In genomic region chr11:79099032-79099431, GRCm38 (mm10) we compare ENCODE assay signal across 9 mouse cellular contexts. TPM values are rescaled to one million over a fixed set of nuclear protein-coding genes. Genes with fewer than 3 reads are reported as not detected.
A peak's percentile ranks its signal among the peaks of the same experiment; 100 is the strongest.
DNase-seq lines count a peak whose midpoint lies in the region; ATAC-seq and TF ChIP-seq lines count a peak whose summit lies in the region.
"Had no signal": no experiment of that assay in that cellular context is flagged by ENCODE, and none has a peak within 500 bp of the region (broad histone marks: within the 10 kb centered on the region; RNA-seq: fewer than 3 reads in every experiment).

No protein-coding gene starts in this region.

- 0 out of 2 replicates have a peak overlapping the region, but pooled peaks have one; percentile 28 for H3K27ac ChIP-seq in heart, embryonic 15.5 days
- H3K27ac ChIP-seq in heart, embryonic 11.5 days (ENCODE audit: low read depth, low read length): no peak overlapping the region
- peak overlapping the region; percentile 33; the same call in 1 of the 2 replicates for H3K27ac ChIP-seq in spleen, adult 2 months (ENCODE audit: insufficient read depth, low read length)
- H3K27ac ChIP-seq in intestine, postnatal 0 days (ENCODE audit: low read depth, low read length): no peak overlapping the region; the same call in 1 of the 2 replicates

- peaks cover 55% of the 10 kb centered on the region for H3K4me1 ChIP-seq in heart, embryonic 15.5 days (replicated peaks)
- H3K4me1 ChIP-seq in heart, embryonic 11.5 days (ENCODE audit: control insufficient read depth, insufficient read depth, low read length): peaks cover 29% of the 10 kb centered on the region
- H3K4me1 ChIP-seq in spleen, adult 2 months (ENCODE audit: control insufficient read depth, insufficient read depth, insufficient read length): peaks cover 13% of the 10 kb centered on the region; the same call in 1 of the 2 replicates
- H3K4me1 ChIP-seq in intestine, postnatal 0 days (replicated peaks; ENCODE audit: control insufficient read depth, insufficient read depth, low read length): peaks cover 28% of the 10 kb centered on the region

- no peaks in the 10 kb centered on the region for H3K36me3 ChIP-seq in heart, embryonic 15.5 days
- H3K36me3 ChIP-seq in heart, embryonic 11.5 days (ENCODE audit: control insufficient read depth, insufficient read depth, low read length): no peaks in the 10 kb centered on the region
- no peaks in the 10 kb centered on the region for H3K36me3 ChIP-seq in spleen, adult 2 months (ENCODE audit: control insufficient read depth, insufficient read depth, low read length)
- H3K36me3 ChIP-seq in intestine, postnatal 0 days (ENCODE audit: control insufficient read depth, insufficient read depth): peaks cover 15% of the 10 kb centered on the region; the same call in 1 of the 2 replicates

- DNase-seq in spleen, adult 2 months (ENCODE audit: low read depth in 1 of 2, low spot score in 2 of 2): no peak
- no peak for DNase-seq in spleen, postnatal 14 days (ENCODE audit: low spot score in 2 of 2)
- peak; percentile 84 for DNase-seq in testis, postnatal 10 days (ENCODE audit: low spot score)
- DNase-seq in left cerebral cortex, postnatal 10 days (ENCODE audit: extremely low spot score in 1 of 2, low spot score in 2 of 2): no peak
- no peak for DNase-seq in natural killer cell, adult 2 months (ENCODE audit: low spot score in 2 of 2)
- DNase-seq: midbrain, embryonic 14.5 days had no signal

- intact Hi-C loops in left cerebral cortex, postnatal 10 days (cut with DNase I): no loop called here

- no peak for TF ChIP-seq CTCF in spleen, adult 2 months (IDR thresholded peaks at IDR 0.05; ENCODE audit: extremely low read depth, insufficient read depth, insufficient read length, insufficient replicate concordance)
- TF ChIP-seq CTCF in intestine, postnatal 0 days (IDR thresholded peaks at IDR 0.05; ENCODE audit: low read depth): no peak

- H3K9ac ChIP-seq in heart, embryonic 15.5 days: no peak overlapping the region
- no peak overlapping the region for H3K9ac ChIP-seq in heart, embryonic 11.5 days (ENCODE audit: low read depth, low read length)
- H3K9ac ChIP-seq in intestine, postnatal 0 days (ENCODE audit: low read depth, low read length): peak overlapping the region; percentile 34; the same call in 1 of the 2 replicates

- H3K9me3 ChIP-seq in heart, embryonic 15.5 days (replicated peaks): no peaks in the 10 kb centered on the region
- no peaks in the 10 kb centered on the region for H3K9me3 ChIP-seq in heart, embryonic 11.5 days (replicated peaks; ENCODE audit: control insufficient read depth, low read length)
- no peaks in the 10 kb centered on the region for H3K9me3 ChIP-seq in intestine, postnatal 0 days (ENCODE audit: control insufficient read depth)

- ATAC-seq in heart, embryonic 15.5 days (replicated peaks; ENCODE audit: insufficient number of reproducible peaks, insufficient read depth, low FRiP score, low read depth): no peak
- ATAC-seq in heart, embryonic 11.5 days (replicated peaks; ENCODE audit: insufficient number of reproducible peaks, low FRiP score, low TSS enrichment): no peak
- ATAC-seq in intestine, postnatal 0 days: no peak

- no peak overlapping the region for H3K4me3 ChIP-seq in heart, embryonic 15.5 days
- H3K4me3 ChIP-seq in heart, embryonic 11.5 days (ENCODE audit: low read depth, low read length): no peak overlapping the region
- H3K4me3 ChIP-seq in spleen, adult 2 months (ENCODE audit: extremely low read depth, insufficient read depth, insufficient read length): no peak overlapping the region
- no peak overlapping the region for H3K4me3 ChIP-seq in intestine, postnatal 0 days (ENCODE audit: low read depth, low read length)

- TF ChIP-seq POLR2A in spleen, adult 2 months (IDR thresholded peaks at IDR 0.05; ENCODE audit: low read depth, low read length): no peak

- 64% methylated on average over 8 of the region's 8 CpGs for WGBS in heart, embryonic 15.5 days
- WGBS in heart, embryonic 11.5 days (ENCODE audit: insufficient replicate concordance): 70% methylated on average over 8 of the region's 8 CpGs
- WGBS in spleen, adult 2 months: 58% methylated on average over 8 of the region's 8 CpGs
- 56% methylated on average over 8 of the region's 8 CpGs for WGBS in intestine, postnatal 0 days

- no peaks in the 10 kb centered on the region for H3K27me3 ChIP-seq in heart, embryonic 15.5 days
- no peaks in the 10 kb centered on the region for H3K27me3 ChIP-seq in heart, embryonic 11.5 days (ENCODE audit: control insufficient read depth, insufficient read depth, low read length)
- no peaks in the 10 kb centered on the region for H3K27me3 ChIP-seq in spleen, adult 2 months (ENCODE audit: control insufficient read depth, insufficient read depth, low read length)
- no peaks in the 10 kb centered on the region for H3K27me3 ChIP-seq in intestine, postnatal 0 days (replicated peaks; ENCODE audit: control insufficient read depth, insufficient read depth, low read length)

- H3K4me2 ChIP-seq in heart, embryonic 15.5 days: no peak overlapping the region
- no peak overlapping the region for H3K4me2 ChIP-seq in heart, embryonic 11.5 days
- no peak overlapping the region for H3K4me2 ChIP-seq in intestine, postnatal 0 days (replicated peaks; ENCODE audit: low read depth)

RNA-seq across cellular contexts. Expression of gene Ksr1, which starts 47.2 kb away (rescaled TPM):
- 3.2 and 4.1 TPM in 2 replicates for polyA plus RNA-seq in heart, embryonic 15.5 days (2015; fragmentation: Nextera tagmentation; extraction: Ambion mirVana)
- polyA plus RNA-seq in heart, embryonic 11.5 days (2014; fragmentation: Nextera tagmentation; extraction: Ambion mirVana): 4.4 and 4.6 TPM in 2 replicates
- polyA plus RNA-seq in spleen, adult 2 months (2012; rRNA removed): 14.5 and 25.0 TPM in 2 replicates
- 4.7 and 6.8 TPM in 2 replicates for polyA plus RNA-seq in intestine, postnatal 0 days (2015; fragmentation: Nextera tagmentation; extraction: Ambion mirVana)
- total RNA-seq in left cerebral cortex, postnatal 10 days (2021): 10 to 100 TPM; 51.2 to 51.6 TPM

Comparison
In these comparisons a context has a peak if more than half of its experiments do, and no peak if none do; other contexts are left out.
1. H3K27ac ChIP-seq: peak in heart, embryonic 15.5 days (single experiment) and spleen, adult 2 months (single experiment); none in heart, embryonic 11.5 days (single experiment) and intestine, postnatal 0 days (single experiment).